Mouse (Mus musculus): ENCODE measurements around the gene Skp1a. TPM values are rescaled to one million over a fixed set of nuclear protein-coding genes. Genes with fewer than 3 reads are reported as not detected.

Skp1a gene
- total and polyA plus RNA-seq, 3 experiments = 169 to 1,533 (median 445) TPM

DNA sequence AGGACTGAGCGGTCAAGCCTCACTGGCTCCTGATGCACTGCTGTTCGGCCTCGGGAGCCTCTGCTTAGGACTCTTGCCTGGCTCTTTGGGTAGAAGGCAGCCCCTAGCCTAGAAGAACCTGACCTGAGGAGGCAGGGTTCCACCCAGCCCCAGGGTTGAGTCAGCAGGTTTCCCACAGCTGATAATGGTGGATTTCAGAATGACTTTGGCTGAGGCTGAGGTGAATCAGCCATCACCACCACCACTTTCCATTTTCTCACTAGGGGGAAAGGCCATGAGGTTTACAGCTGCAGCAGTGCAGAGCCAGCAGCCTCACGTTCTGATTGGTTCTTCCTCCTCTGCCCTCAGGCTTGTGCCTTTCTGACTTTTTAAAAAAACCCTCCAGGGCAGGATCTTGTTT lies 29.1 kb downstream of the Skp1a start:
- Histone ChIP-seq H3K79me2 (ENCODE audit: control insufficient read depth, insufficient read depth, low read length, poor library complexity) (no peaks in the 10 kb centered on the region), H3K4me1 (ENCODE audit: control insufficient read depth in 1 of 2, insufficient read depth in 2 of 2, low read length in 2 of 2) (peaks cover 3 to 11% of the 10 kb centered on the region in 2 experiments), H3K4me3 (ENCODE audit: control insufficient read depth in 1 of 2, insufficient read depth in 1 of 2, low read depth in 2 of 2, low read length in 2 of 2) (no peak overlapping the region), H3K27me3 (ENCODE audit: control insufficient read depth in 1 of 2, insufficient read depth in 2 of 2, low read length in 2 of 2) (no peaks in the 10 kb centered on the region), H3K27ac (ENCODE audit: control insufficient read depth, low read depth, low read length) (no peak overlapping the region), H3K9me3 (replicated peaks; ENCODE audit: insufficient read depth, low read length) (no peaks in the 10 kb centered on the region), H3K36me3 (ENCODE audit: control insufficient read depth in 1 of 2, insufficient read depth in 2 of 2, low read length in 2 of 2) (no peaks in the 10 kb centered on the region; a peak in 1 of 4 replicates), H3K9ac (ENCODE audit: control insufficient read depth, low read depth, low read length, poor library complexity, severe bottlenecking) (no peak overlapping the region)
- TF ChIP-seq MAFK (IDR thresholded peaks at IDR 0.05; ENCODE audit: borderline replicate concordance, low read depth, low read length) (peak; percentile 48; the same call in 1 of the 2 replicates), GATA1 (IDR thresholded peaks at IDR 0.05; ENCODE audit: low read depth, low read length) (no peak), E2F4 (IDR thresholded peaks at IDR 0.05; ENCODE audit: borderline replicate concordance, low read depth, low read length) (no peak), GABPA (IDR thresholded peaks at IDR 0.05; ENCODE audit: low read depth, low read length) (no peak), MYC (IDR thresholded peaks at IDR 0.05; ENCODE audit: low read depth, low read length) (no peak), POLR2AphosphoS2 (IDR thresholded peaks at IDR 0.05; ENCODE audit: low read length) (no peak), POLR2AphosphoS5 (IDR thresholded peaks at IDR 0.05; ENCODE audit: borderline replicate concordance, low read depth, low read length) (no peak), MAZ (IDR thresholded peaks at IDR 0.05; ENCODE audit: low read depth, low read length) (no peak), ETS1 (IDR thresholded peaks at IDR 0.05; ENCODE audit: low read depth, low read length) (0 out of 2 replicates have a peak, but pooled peaks have one; percentile 43), SIN3A (IDR thresholded peaks at IDR 0.05; ENCODE audit: low read length) (no peak), USF1 (IDR thresholded peaks at IDR 0.05; ENCODE audit: low read depth, low read length) (no peak), EP300 (IDR thresholded peaks at IDR 0.05; ENCODE audit: low read depth in 1 of 2, low read length in 2 of 2) (no peak)
- DNase-seq (ENCODE audit: low read depth, low spot score) = peak; percentile 65

GRCm38 (mm10) chr11:52261937-52262336 lies 30.1 kb downstream of the Skp1a start:
- peaks cover 3 to 11% of the 10 kb centered on the region in 2 experiments for H3K4me1 ChIP-seq (ENCODE audit: control insufficient read depth in 1 of 2, insufficient read depth in 2 of 2, low read length in 2 of 2)
- DNase-seq (ENCODE audit: low read depth, low spot score) = peak; percentile 83
- TF ChIP-seq MYC (IDR thresholded peaks at IDR 0.05; ENCODE audit: low read depth, low read length) (0 out of 2 replicates have a peak, but pooled peaks have one; percentile 40), SIN3A (IDR thresholded peaks at IDR 0.05; ENCODE audit: low read length) (0 out of 2 replicates have a peak, but pooled peaks have one; percentile 32), GABPA (IDR thresholded peaks at IDR 0.05; ENCODE audit: low read depth, low read length) (peak; percentile 62; the same call in 1 of the 2 replicates), USF2 (IDR thresholded peaks at IDR 0.05; ENCODE audit: borderline replicate concordance in 1 of 2, insufficient read depth in 1 of 2, low read depth in 1 of 2, low read length in 2 of 2) (no peak), POLR2A (IDR thresholded peaks at IDR 0.05; ENCODE audit: control insufficient read depth in 1 of 2, insufficient read depth in 1 of 2, low read depth in 1 of 2, low read length in 2 of 2, poor library complexity in 1 of 2) (no peak), MAFK (IDR thresholded peaks at IDR 0.05; ENCODE audit: borderline replicate concordance, low read depth, low read length) (peak; percentile 74), SMC3 (IDR thresholded peaks at IDR 0.05; ENCODE audit: low read depth, low read length) (peak; percentile 87), JUND (IDR thresholded peaks at IDR 0.05; ENCODE audit: low read depth, low read length) (0 out of 2 replicates have a peak, but pooled peaks have one; percentile 38), CTCF (IDR thresholded peaks at IDR 0.05 in 2 of 3, conservative IDR thresholded peaks at IDR 0.05 in 1 of 3; ENCODE audit: control insufficient read depth in 1 of 3, insufficient read depth in 1 of 3, low read depth in 2 of 3, low read length in 3 of 3, poor library complexity in 1 of 3, severe bottlenecking in 1 of 3) (peak; percentile 37 to 90 (median 82)), ZC3H11A (IDR thresholded peaks at IDR 0.05; ENCODE audit: low read depth, low read length) (peak; percentile 39), MXI1 (IDR thresholded peaks at IDR 0.05; ENCODE audit: low read depth, low read length) (0 out of 2 replicates have a peak, but pooled peaks have one; percentile 31), NRF1 (IDR thresholded peaks at IDR 0.05; ENCODE audit: insufficient read depth, low read depth, low read length, poor library complexity, severe bottlenecking) (no peak), RAD21 (IDR thresholded peaks at IDR 0.05; ENCODE audit: low read depth, low read length) (peak; percentile 72)
- H3K27me3 ChIP-seq (ENCODE audit: control insufficient read depth in 1 of 2, insufficient read depth in 2 of 2, low read length in 2 of 2) = no peaks in the 10 kb centered on the region
- H3K9me3 ChIP-seq (replicated peaks; ENCODE audit: insufficient read depth, low read length) = no peaks in the 10 kb centered on the region
- no peaks in the 10 kb centered on the region for H3K79me2 ChIP-seq (ENCODE audit: control insufficient read depth, insufficient read depth, low read length, poor library complexity)
- no peaks in the 10 kb centered on the region; a peak in 1 of 4 replicates for H3K36me3 ChIP-seq (ENCODE audit: control insufficient read depth in 1 of 2, insufficient read depth in 2 of 2, low read length in 2 of 2)
- H3K27ac ChIP-seq (ENCODE audit: control insufficient read depth, low read depth, low read length) = no peak overlapping the region
- no peak overlapping the region for H3K9ac ChIP-seq (ENCODE audit: control insufficient read depth, low read depth, low read length, poor library complexity, severe bottlenecking)
- H3K4me3 ChIP-seq (ENCODE audit: control insufficient read depth in 1 of 2, insufficient read depth in 1 of 2, low read depth in 2 of 2, low read length in 2 of 2) = no peak overlapping the region
